Mouse (Mus musculus) Patski (cell line): ENCODE measurements at regions not wholly inside any gene's neighbourhood (a gene's known extent, or its start where the extent isn't known, plus 50 kb on each side); places are given as distances from the start of the nearest gene placed in this dataset.

ENCODE experiments used
- ATAC-seq: fragments of 100-300 bp; one replicate; pipeline ENCODE4 v1.8.0; 2021
- CTCF ChIA-PET: fragments of 350-600 bp; sonication (Branson Sonifier 250); formaldehyde crosslinking; loops from one replicate; lab custom pipeline; 2022; ENCODE audit warnings: inconsistent platforms; lab: Charles Lee
- POLR2A ChIA-PET: fragments of 350-600 bp; sonication (Branson Sonifier 250); formaldehyde crosslinking; loops from one replicate; lab custom pipeline; 2022; ENCODE audit warnings: antibody characterized with exemption, inconsistent platforms; lab: Charles Lee
- DNase-seq: peaks from one replicate; pipeline ENCODE4 v3.0.0-alpha.2; 2011; ENCODE audit warnings: low read depth, low spot score
- H3K27me3 ChIP-seq: fragments of 371-371 bp; one replicate; pipeline ENCODE4 v1.5.1; 2021
- CTCF ChIP-seq: fragments of 100-300 bp; IDR thresholded peaks from one replicate; pipeline ENCODE4 v1.5.1; 2021
- in situ Hi-C: fragments of 300-500 bp; cut with MboI; formaldehyde crosslinking; loops from 3 replicates; pipeline ENCODE4 v1.11.1; 2018; ENCODE audit warnings: low pct_unique_long_range_greater_than_20kb, mixed read lengths

GRCm38 (mm10) chr11:44103188-44103840, 202.3 kb upstream of the Adra1b start:
- DNase-seq = no peak
- CTCF ChIA-PET = no interaction called here
- TF ChIP-seq CTCF = peak; percentile 19
- no peak for ATAC-seq
- in situ Hi-C loops = no loop called here
- H3K27me3 ChIP-seq = no peaks in the 10 kb centered on the region
- POLR2A ChIA-PET = no interaction called here

DNA sequence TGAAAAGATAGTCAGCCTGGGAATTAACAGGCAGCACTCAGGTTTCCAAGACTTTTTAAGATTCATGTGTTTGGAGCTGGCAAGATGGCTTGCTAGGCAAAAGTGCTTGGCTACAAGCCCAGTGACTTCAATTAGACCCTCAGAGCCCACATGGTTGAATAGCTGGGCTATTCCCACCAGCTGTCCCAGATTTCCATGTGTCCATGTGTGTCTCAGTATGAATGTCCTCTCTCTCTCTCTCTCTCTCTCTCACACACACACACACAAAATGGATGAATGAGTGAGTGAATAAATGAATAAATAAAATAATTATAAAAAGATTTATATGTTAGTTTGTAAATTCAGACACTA, 202.8 kb upstream of the Adra1b start:
- CTCF ChIA-PET = no interaction called here
- H3K27me3 ChIP-seq = no peaks in the 10 kb centered on the region
- ATAC-seq = no peak

GRCm38 (mm10) chr11:44106231-44106630, 205.2 kb upstream of the Adra1b start:
- no peak for DNase-seq
- POLR2A ChIA-PET = no interaction called here
- no peak for TF ChIP-seq CTCF
- no peaks in the 10 kb centered on the region for H3K27me3 ChIP-seq
- CTCF ChIA-PET = interaction anchor here (1.5 kb wide), 1 partner anchor 18 kb away, joined by 3 read pairs; no protein-coding TSS in a partner anchor
- in situ Hi-C loops = no loop called here
- ATAC-seq = no peak

More for the DNA sequence above, 202.8 kb upstream of the Adra1b start:
- DNase-seq = no peak
- POLR2A ChIA-PET = no interaction called here
- in situ Hi-C loops = no loop called here
- TF ChIP-seq CTCF = no peak

DNA sequence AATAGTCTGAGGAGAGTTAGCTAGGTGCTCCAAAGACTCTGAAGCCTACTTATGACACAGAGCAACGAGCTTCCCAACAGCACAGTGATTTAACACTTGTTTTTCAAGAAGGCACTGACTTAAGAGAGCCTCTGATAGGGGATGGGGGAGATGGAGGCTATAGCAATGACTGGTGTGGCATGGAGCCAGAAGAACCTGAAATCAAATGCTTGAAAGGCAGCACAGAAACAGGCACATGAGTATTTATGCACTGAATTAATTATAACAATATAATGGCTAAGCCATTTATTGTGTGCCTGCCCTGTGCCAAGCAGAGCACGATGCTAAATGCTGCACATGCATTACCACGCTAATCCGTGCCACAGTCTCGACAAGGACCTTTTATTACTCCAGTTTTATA, 210.5 kb upstream of the Adra1b start:
- DNase-seq (peak; percentile 27), ATAC-seq (peak; percentile 54)
- ChIA-PET CTCF (interaction anchor here (1.2 kb wide), 1 partner anchor 11 kb away, joined by 3 read pairs; no protein-coding TSS in a partner anchor), POLR2A (no interaction called here)
- TF ChIP-seq CTCF = no peak
- in situ Hi-C loops = no loop called here
- H3K27me3 ChIP-seq = no peaks in the 10 kb centered on the region

GRCm38 (mm10) chr11:44127088-44127487, 226.1 kb upstream of the Adra1b start:
- in situ Hi-C loops = no loop called here
- no peak for ATAC-seq
- no peak for DNase-seq
- no peaks in the 10 kb centered on the region for H3K27me3 ChIP-seq
- ChIA-PET POLR2A (no interaction called here), CTCF (no interaction called here)
- no peak for TF ChIP-seq CTCF

DNA sequence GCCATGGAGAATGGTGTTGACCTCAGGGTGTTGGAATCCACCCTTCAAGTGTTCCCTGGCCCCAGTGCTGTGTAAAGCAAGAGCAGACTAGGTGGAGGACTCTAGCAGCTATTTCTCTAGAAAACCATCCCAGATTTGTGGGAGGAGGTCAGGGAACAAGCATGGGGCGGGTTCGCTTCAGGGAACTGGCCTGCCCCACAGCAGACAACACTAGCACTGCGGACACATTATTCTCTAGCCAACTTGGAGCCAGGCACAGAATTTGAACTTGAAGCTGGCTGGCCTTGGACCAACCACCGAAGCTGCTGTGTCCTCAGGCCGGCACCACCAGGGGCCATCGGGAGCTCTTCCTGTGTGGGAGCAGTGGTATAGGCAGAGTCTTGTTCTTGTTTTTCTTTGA, 227.5 kb upstream of the Adra1b start:
- DNase-seq = no peak
- in situ Hi-C loops = no loop called here
- no peaks in the 10 kb centered on the region for H3K27me3 ChIP-seq
- TF ChIP-seq CTCF = no peak
- ChIA-PET CTCF (no interaction called here), POLR2A (no interaction called here)
- ATAC-seq = no peak

- CTCF ChIA-PET = interaction anchor here (1.0 to 1.4 kb wide), 3 partner anchors 10 to 23 kb away, joined by 3 to 4 read pairs (median 3); no protein-coding TSS in a partner anchor
- ATAC-seq (no peak), DNase-seq (no peak)
Observed at GRCm38 (mm10) chr11:44133244-44133643, 232.2 kb upstream of the Adra1b start.

GRCm38 (mm10) chr11:44136024-44136423, 235.0 kb upstream of the Adra1b start:
- ATAC-seq = no peak
- ChIA-PET POLR2A (no interaction called here), CTCF (no interaction called here)
- no peaks in the 10 kb centered on the region for H3K27me3 ChIP-seq
- TF ChIP-seq CTCF = no peak
- DNase-seq = no peak
- in situ Hi-C loops = no loop called here

More at GRCm38 (mm10) chr11:44133244-44133643, 232.2 kb upstream of the Adra1b start:
- in situ Hi-C loops = no loop called here
- no peaks in the 10 kb centered on the region for H3K27me3 ChIP-seq
- TF ChIP-seq CTCF = no peak
- POLR2A ChIA-PET = no interaction called here

- ATAC-seq (no peak), DNase-seq (no peak)
- ChIA-PET POLR2A (no interaction called here), CTCF (no interaction called here)
- no peak for TF ChIP-seq CTCF
- in situ Hi-C loops = no loop called here
- no peaks in the 10 kb centered on the region for H3K27me3 ChIP-seq
Observed at GRCm38 (mm10) chr11:44142996-44143395, 242.0 kb upstream of the Adra1b start.

- in situ Hi-C loops = no loop called here
- no peak for TF ChIP-seq CTCF
- DNase-seq (no peak), ATAC-seq (no peak)
- ChIA-PET POLR2A (no interaction called here), CTCF (interaction anchor here (0.8 kb wide), 1 partner anchor 13 kb away, joined by 3 read pairs; no protein-coding TSS in a partner anchor)
- no peaks in the 10 kb centered on the region for H3K27me3 ChIP-seq
Observed at GRCm38 (mm10) chr11:44144477-44144876, 243.5 kb upstream of the Adra1b start.

DNA sequence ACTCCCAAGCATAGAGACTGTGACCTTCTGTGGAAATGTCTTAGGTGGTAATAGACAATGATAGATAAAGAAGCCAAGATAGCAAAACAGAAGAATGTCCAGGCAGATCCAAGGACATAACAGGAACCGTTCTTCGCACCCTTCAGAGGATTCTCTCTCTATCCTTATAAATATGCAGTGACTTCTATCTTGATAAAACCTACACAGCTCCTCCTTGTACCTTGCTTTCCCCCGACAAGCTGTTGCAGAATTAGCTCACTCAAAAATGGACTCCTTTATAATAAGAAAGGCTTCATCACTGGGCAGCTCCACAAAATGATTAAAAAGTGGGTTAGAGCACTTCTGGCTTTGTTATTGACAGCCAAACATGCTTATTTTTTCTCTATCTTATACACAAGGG, 245.4 kb upstream of the Adra1b start:
- H3K27me3 ChIP-seq = no peaks in the 10 kb centered on the region
- ChIA-PET POLR2A (no interaction called here), CTCF (interaction anchor here (1.0 kb wide), 1 partner anchor 13 kb away, joined by 3 read pairs; no protein-coding TSS in a partner anchor)
- TF ChIP-seq CTCF = no peak
- in situ Hi-C loops = no loop called here
- ATAC-seq = no peak
- no peak for DNase-seq
